Mouse (Mus musculus): ENCODE measurements around the gene Chgb.

DNA sequence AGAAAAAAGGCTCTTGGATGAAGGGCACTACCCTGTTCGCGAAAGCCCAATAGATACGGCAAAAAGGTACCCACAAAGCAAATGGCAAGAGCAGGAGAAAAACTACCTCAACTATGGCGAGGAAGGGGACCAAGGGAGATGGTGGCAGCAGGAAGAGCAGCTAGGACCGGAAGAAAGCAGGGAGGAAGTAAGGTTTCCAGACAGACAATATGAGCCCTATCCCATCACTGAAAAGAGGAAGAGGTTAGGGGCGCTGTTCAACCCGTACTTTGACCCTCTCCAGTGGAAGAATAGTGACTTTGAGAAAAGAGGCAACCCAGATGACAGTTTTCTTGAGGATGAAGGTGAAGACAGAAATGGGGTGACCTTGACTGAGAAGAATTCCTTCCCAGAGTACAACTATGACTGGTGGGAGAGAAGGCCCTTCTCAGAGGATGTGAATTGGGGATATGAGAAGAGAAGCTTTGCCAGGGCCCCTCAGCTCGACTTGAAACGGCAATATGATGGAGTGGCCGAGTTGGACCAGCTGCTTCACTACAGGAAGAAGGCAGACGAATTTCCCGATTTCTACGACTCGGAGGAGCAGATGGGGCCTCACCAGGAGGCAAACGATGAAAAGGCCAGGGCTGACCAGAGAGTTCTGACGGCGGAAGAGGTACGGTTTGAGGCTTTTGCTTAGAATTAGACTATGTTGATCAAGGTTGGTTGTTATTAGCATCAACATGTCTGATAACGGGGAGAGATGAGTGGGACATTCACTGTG lies 12.5 kb downstream of the Chgb start:
- TF ChIP-seq CTCF (IDR thresholded peaks at IDR 0.05; ENCODE audit: low read depth): no peak
- TF ChIP-seq EP300 (IDR thresholded peaks at IDR 0.05; ENCODE audit: low read depth): no peak
